Mouse (Mus musculus) liver (tissue): ENCODE data around the gene Pycr1.
A peak's percentile ranks its signal among the peaks of the same experiment; 100 is the strongest.

Experiments used
- DNase-seq: peaks from one replicate; pipeline ENCODE4 v3.0.0-alpha.2; 2020; ENCODE audit warnings: mixed read lengths

Gene Pycr1

GRCm38 (mm10) chr11:120598990-120599549 lies 44.5 kb downstream of the Pycr1 start:
- no peak for DNase-seq

GRCm38 (mm10) chr11:120598283-120598989 lies 45.1 kb downstream of the Pycr1 start, which contains the start of the genes Alyref and Anapc11:
TSS of gene Alyref (minus strand) at chr11:120598365.
TSS of gene Anapc11 (plus strand) at chr11:120598421.
- peak; percentile 97 for DNase-seq

GRCm38 (mm10) chr11:120597240-120598235 lies 46.0 kb downstream of the Pycr1 start:
- peak; percentile 47 for DNase-seq

- no peak for DNase-seq
Observed at GRCm38 (mm10) chr11:120588531-120588930, 55.0 kb downstream of the Pycr1 start.
